Mouse (Mus musculus): ENCODE data around the gene Zfp280d. TPM values are rescaled to one million over a fixed set of nuclear protein-coding genes. Genes with fewer than 3 reads are reported as not detected.
"Not testable (repeated sequence)": the region's sequence is repeated elsewhere in the genome, so short reads cannot be mapped to it uniquely, and the experiment has no call there.

Zfp280d gene
- polyA plus RNA-seq, 1 experiment from 2014 or later = 20.7 TPM

GRCm38 (mm10) chr9:72389431-72390002 is 114.9 kb downstream of the Zfp280d start:
- Histone ChIP-seq H3K36me3 (ENCODE audit: control insufficient read depth, insufficient read depth, low read length) (no peaks in the 10 kb centered on the region), H3K4me3 (ENCODE audit: low read length) (no peak overlapping the region), H3K4me1 (ENCODE audit: control insufficient read depth, insufficient read depth, low read length) (no peaks in the 10 kb centered on the region), H3K27me3 (replicated peaks; ENCODE audit: control insufficient read depth, insufficient read depth, low read length) (no peaks in the 10 kb centered on the region), H3K4me2 (ENCODE audit: low read depth, low read length) (no peak overlapping the region), H3K9me3 (ENCODE audit: control insufficient read depth, low read length) (no peaks in the 10 kb centered on the region), H3K9ac (ENCODE audit: low read depth, low read length) (no peak overlapping the region), H3K27ac (ENCODE audit: low read length) (no peak overlapping the region)
- no peak for ATAC-seq
- 74% methylated on average over 14 of the region's 14 CpGs for WGBS

- ATAC-seq = no peak
- Histone ChIP-seq H3K4me2 (ENCODE audit: low read depth, low read length) (no peak overlapping the region), H3K27ac (ENCODE audit: low read length) (no peak overlapping the region), H3K27me3 (replicated peaks; ENCODE audit: control insufficient read depth, insufficient read depth, low read length) (no peaks in the 10 kb centered on the region), H3K4me1 (ENCODE audit: control insufficient read depth, insufficient read depth, low read length) (no peaks in the 10 kb centered on the region), H3K9ac (ENCODE audit: low read depth, low read length) (no peak overlapping the region), H3K9me3 (ENCODE audit: control insufficient read depth, low read length) (no peaks in the 10 kb centered on the region), H3K4me3 (ENCODE audit: low read length) (no peak overlapping the region), H3K36me3 (ENCODE audit: control insufficient read depth, insufficient read depth, low read length) (no peaks in the 10 kb centered on the region)
- 78% methylated on average over 12 of the region's 12 CpGs for WGBS
These were observed 115.8 kb downstream of the Zfp280d start for GRCm38 (mm10) chr9:72390321-72391077.

GRCm38 (mm10) chr9:72392686-72393085 is 118.0 kb downstream of the Zfp280d start:
- H3K4me2 ChIP-seq (ENCODE audit: low read depth, low read length) = no peak overlapping the region
- ATAC-seq = no peak
- H3K9me3 ChIP-seq (ENCODE audit: control insufficient read depth, low read length) = no peaks in the 10 kb centered on the region
- no peaks in the 10 kb centered on the region for H3K27me3 ChIP-seq (replicated peaks; ENCODE audit: control insufficient read depth, insufficient read depth, low read length)
- no peaks in the 10 kb centered on the region; the same call in 1 of the 2 replicates for H3K4me1 ChIP-seq (ENCODE audit: control insufficient read depth, insufficient read depth, low read length)
- no peak overlapping the region for H3K9ac ChIP-seq (ENCODE audit: low read depth, low read length)
- no peak overlapping the region for H3K27ac ChIP-seq (ENCODE audit: low read length)
- no peaks in the 10 kb centered on the region for H3K36me3 ChIP-seq (ENCODE audit: control insufficient read depth, insufficient read depth, low read length)
- H3K4me3 ChIP-seq (ENCODE audit: low read length) = no peak overlapping the region
- 81% methylated on average over 7 of the region's 7 CpGs for WGBS

- H3K4me1 ChIP-seq (ENCODE audit: control insufficient read depth, insufficient read depth, low read length) = no peaks in the 10 kb centered on the region; the same call in 1 of the 2 replicates
- H3K27me3 ChIP-seq (replicated peaks; ENCODE audit: control insufficient read depth, insufficient read depth, low read length) = no peaks in the 10 kb centered on the region
- WGBS = 77% methylated on average over 15 of the region's 15 CpGs
- no peak overlapping the region for H3K4me2 ChIP-seq (ENCODE audit: low read depth, low read length)
- no peak for ATAC-seq
- no peak overlapping the region for H3K9ac ChIP-seq (ENCODE audit: low read depth, low read length)
- no peaks in the 10 kb centered on the region for H3K9me3 ChIP-seq (ENCODE audit: control insufficient read depth, low read length)
- H3K27ac ChIP-seq (ENCODE audit: low read length) = no peak overlapping the region
- H3K36me3 ChIP-seq (ENCODE audit: control insufficient read depth, insufficient read depth, low read length) = no peaks in the 10 kb centered on the region
- H3K4me3 ChIP-seq (ENCODE audit: low read length) = no peak overlapping the region
These were observed 118.6 kb downstream of the Zfp280d start for GRCm38 (mm10) chr9:72393238-72393637.

- Histone ChIP-seq H3K4me3 (ENCODE audit: low read length) (no peak overlapping the region), H3K9ac (ENCODE audit: low read depth, low read length) (no peak overlapping the region), H3K27ac (ENCODE audit: low read length) (no peak overlapping the region), H3K36me3 (ENCODE audit: control insufficient read depth, insufficient read depth, low read length) (no peaks in the 10 kb centered on the region), H3K27me3 (replicated peaks; ENCODE audit: control insufficient read depth, insufficient read depth, low read length) (no peaks in the 10 kb centered on the region), H3K9me3 (ENCODE audit: control insufficient read depth, low read length) (no peaks in the 10 kb centered on the region), H3K4me2 (ENCODE audit: low read depth, low read length) (no peak overlapping the region), H3K4me1 (ENCODE audit: control insufficient read depth, insufficient read depth, low read length) (no peaks in the 10 kb centered on the region; the same call in 1 of the 2 replicates)
- 64% methylated on average over 8 of the region's 8 CpGs for WGBS
- no peak for ATAC-seq
These were observed 119.2 kb downstream of the Zfp280d start for GRCm38 (mm10) chr9:72393869-72394341.

- Histone ChIP-seq H3K27me3 (replicated peaks; ENCODE audit: control insufficient read depth, insufficient read depth, low read length) (no peaks in the 10 kb centered on the region), H3K9me3 (ENCODE audit: control insufficient read depth, low read length) (no peaks in the 10 kb centered on the region), H3K4me2 (ENCODE audit: low read depth, low read length) (no peak overlapping the region), H3K36me3 (ENCODE audit: control insufficient read depth, insufficient read depth, low read length) (no peaks in the 10 kb centered on the region), H3K4me3 (ENCODE audit: low read length) (no peak overlapping the region), H3K4me1 (ENCODE audit: control insufficient read depth, insufficient read depth, low read length) (no peaks in the 10 kb centered on the region; the same call in 1 of the 2 replicates), H3K27ac (ENCODE audit: low read length) (no peak overlapping the region), H3K9ac (ENCODE audit: low read depth, low read length) (no peak overlapping the region)
- WGBS = 44% methylated on average over 4 of the region's 4 CpGs
- no peak for ATAC-seq
These were observed 125.5 kb downstream of the Zfp280d start for GRCm38 (mm10) chr9:72400121-72400520.

- not testable (repeated sequence) for H3K4me3 ChIP-seq (ENCODE audit: low read length); H3K27ac ChIP-seq (ENCODE audit: low read length); ATAC-seq; H3K4me2 ChIP-seq (ENCODE audit: low read depth, low read length); H3K36me3 ChIP-seq (ENCODE audit: control insufficient read depth, insufficient read depth, low read length); H3K27me3 ChIP-seq (replicated peaks; ENCODE audit: control insufficient read depth, insufficient read depth, low read length); H3K9ac ChIP-seq (ENCODE audit: low read depth, low read length); H3K4me1 ChIP-seq (ENCODE audit: control insufficient read depth, insufficient read depth, low read length); H3K9me3 ChIP-seq (ENCODE audit: control insufficient read depth, low read length)
- WGBS = 81% methylated on average over 4 of the region's 4 CpGs
These were observed 127.1 kb downstream of the Zfp280d start for GRCm38 (mm10) chr9:72401769-72402168.

GRCm38 (mm10) chr9:72403421-72403820 is 128.8 kb downstream of the Zfp280d start:
- Histone ChIP-seq H3K4me1 (ENCODE audit: control insufficient read depth, insufficient read depth, low read length) (no peaks in the 10 kb centered on the region), H3K27me3 (replicated peaks; ENCODE audit: control insufficient read depth, insufficient read depth, low read length) (no peaks in the 10 kb centered on the region), H3K36me3 (ENCODE audit: control insufficient read depth, insufficient read depth, low read length) (no peaks in the 10 kb centered on the region), H3K4me3 (ENCODE audit: low read length) (no peak overlapping the region), H3K9me3 (ENCODE audit: control insufficient read depth, low read length) (no peaks in the 10 kb centered on the region), H3K27ac (ENCODE audit: low read length) (no peak overlapping the region), H3K9ac (ENCODE audit: low read depth, low read length) (no peak overlapping the region), H3K4me2 (ENCODE audit: low read depth, low read length) (no peak overlapping the region)
- no peak for ATAC-seq
- WGBS = 75% methylated on average over 6 of the region's 6 CpGs

- H3K27me3 ChIP-seq (replicated peaks; ENCODE audit: control insufficient read depth, insufficient read depth, low read length) = no peaks in the 10 kb centered on the region
- H3K9ac ChIP-seq (ENCODE audit: low read depth, low read length) = no peak overlapping the region
- no peaks in the 10 kb centered on the region for H3K36me3 ChIP-seq (ENCODE audit: control insufficient read depth, insufficient read depth, low read length)
- WGBS = 89% methylated on average over 8 of the region's 8 CpGs
- H3K27ac ChIP-seq (ENCODE audit: low read length) = no peak overlapping the region
- H3K4me1 ChIP-seq (ENCODE audit: control insufficient read depth, insufficient read depth, low read length) = no peaks in the 10 kb centered on the region
- H3K4me2 ChIP-seq (ENCODE audit: low read depth, low read length) = no peak overlapping the region
- no peak overlapping the region for H3K4me3 ChIP-seq (ENCODE audit: low read length)
- ATAC-seq = no peak
- H3K9me3 ChIP-seq (ENCODE audit: control insufficient read depth, low read length) = no peaks in the 10 kb centered on the region
These were observed 129.8 kb downstream of the Zfp280d start for GRCm38 (mm10) chr9:72404446-72404845.
